Mouse (Mus musculus): ENCODE results near the gene Plscr5. TPM values are rescaled to one million over a fixed set of nuclear protein-coding genes. Genes with fewer than 3 reads are reported as not detected.
"Not testable (repeated sequence)": the region's sequence is repeated elsewhere in the genome, so short reads cannot be mapped to it uniquely, and the experiment has no call there.

Plscr5 gene
- 0.22 TPM in 1 of 2 replicates, not detected in the other for polyA plus RNA-seq (2015; fragmentation: Nextera tagmentation; extraction: Ambion mirVana)

DNA sequence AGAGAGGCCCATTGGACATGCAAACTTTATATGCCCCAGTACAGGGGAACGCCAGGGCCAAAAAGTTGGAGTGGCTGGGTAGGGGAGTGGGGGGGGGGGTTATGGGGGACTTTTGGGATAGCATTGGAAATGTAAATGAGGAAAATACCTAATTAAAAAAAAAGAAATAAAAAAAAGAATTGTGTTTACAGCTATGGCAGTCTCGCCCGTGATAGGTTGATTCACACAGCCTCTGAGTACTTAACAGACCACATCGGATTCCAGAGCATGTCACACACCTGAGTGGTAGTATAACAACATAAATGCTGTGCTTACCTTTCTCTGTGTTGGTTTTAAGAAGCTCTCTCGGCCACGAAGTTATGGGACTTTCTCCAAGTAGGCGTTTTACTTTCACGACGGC, at the start of gene Plscr5:
Gene Plscr5 (plus strand): TSS at position 301 of the 400 bp plus-strand sequence.
- H3K4me2 ChIP-seq (ENCODE audit: low read depth, low read length); H3K4me1 ChIP-seq (ENCODE audit: control insufficient read depth, insufficient read depth, low read length): not testable (repeated sequence)

DNA sequence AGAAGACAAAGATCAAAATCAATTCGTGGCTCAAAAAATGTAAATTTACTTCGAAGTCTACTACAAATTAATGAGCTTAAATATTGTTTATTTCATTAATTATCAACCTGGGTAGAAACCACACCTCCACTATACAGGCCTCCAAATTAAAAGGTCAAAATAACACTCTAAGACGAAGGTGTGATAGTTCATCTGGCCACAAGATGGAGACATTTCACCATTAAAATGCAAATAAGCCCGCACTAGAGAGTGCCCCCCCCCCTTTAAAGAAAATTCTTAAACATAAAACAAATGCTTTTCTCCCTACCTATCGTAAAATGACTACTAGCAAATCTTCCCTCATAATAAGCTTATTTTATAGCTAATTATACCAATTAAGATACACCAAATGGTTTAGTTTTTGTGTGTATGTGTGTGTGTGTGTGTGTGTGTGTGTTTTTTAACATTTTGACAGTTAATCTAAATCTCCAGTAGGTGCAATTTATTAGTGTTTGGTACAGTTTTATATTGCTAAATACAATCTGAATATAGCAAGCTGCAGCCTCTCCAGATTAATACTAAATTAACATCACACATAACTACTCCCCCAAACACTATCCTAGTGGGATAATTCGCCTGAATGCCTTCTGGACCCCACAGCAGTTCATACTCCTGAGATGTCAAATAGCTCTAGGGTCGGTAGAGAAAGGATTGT, 45.0 kb upstream of the Plscr5 start:
- Histone ChIP-seq H3K36me3 (ENCODE audit: control insufficient read depth, insufficient read depth, low read length) (no peaks in the 10 kb centered on the region), H3K27me3 (ENCODE audit: control insufficient read depth, insufficient read depth, low read length) (no peaks in the 10 kb centered on the region), H3K4me2 (ENCODE audit: low read depth, low read length) (no peak overlapping the region), H3K9me3 (replicated peaks; ENCODE audit: control insufficient read depth, low read length) (no peaks in the 10 kb centered on the region), H3K9ac (ENCODE audit: low read length) (no peak overlapping the region), H3K4me1 (ENCODE audit: control insufficient read depth, insufficient read depth, low read length) (no peaks in the 10 kb centered on the region), H3K4me3 (replicated peaks; ENCODE audit: low read length) (no peak overlapping the region), H3K27ac (ENCODE audit: low read length) (no peak overlapping the region)
- ATAC-seq (ENCODE audit: insufficient read depth, low FRiP score): 0 out of 2 replicates have a peak, but pooled peaks have one; percentile 64
- WGBS: 21% methylated on average over 7 of the region's 7 CpGs

More for the DNA sequence above, at the start of gene Plscr5:
- not testable (repeated sequence) for H3K36me3 ChIP-seq (ENCODE audit: control insufficient read depth, insufficient read depth, low read length); H3K27ac ChIP-seq (ENCODE audit: low read length); H3K4me3 ChIP-seq (replicated peaks; ENCODE audit: low read length); ATAC-seq (ENCODE audit: insufficient read depth, low FRiP score); H3K9ac ChIP-seq (ENCODE audit: low read length); H3K27me3 ChIP-seq (ENCODE audit: control insufficient read depth, insufficient read depth, low read length); H3K9me3 ChIP-seq (replicated peaks; ENCODE audit: control insufficient read depth, low read length)
- 54% methylated on average over 9 of the region's 9 CpGs for WGBS

- 78% methylated on average over 4 of the region's 4 CpGs for WGBS
These were observed 30.5 kb upstream of the Plscr5 start for GRCm38 (mm10) chr9:92162213-92162612.

DNA sequence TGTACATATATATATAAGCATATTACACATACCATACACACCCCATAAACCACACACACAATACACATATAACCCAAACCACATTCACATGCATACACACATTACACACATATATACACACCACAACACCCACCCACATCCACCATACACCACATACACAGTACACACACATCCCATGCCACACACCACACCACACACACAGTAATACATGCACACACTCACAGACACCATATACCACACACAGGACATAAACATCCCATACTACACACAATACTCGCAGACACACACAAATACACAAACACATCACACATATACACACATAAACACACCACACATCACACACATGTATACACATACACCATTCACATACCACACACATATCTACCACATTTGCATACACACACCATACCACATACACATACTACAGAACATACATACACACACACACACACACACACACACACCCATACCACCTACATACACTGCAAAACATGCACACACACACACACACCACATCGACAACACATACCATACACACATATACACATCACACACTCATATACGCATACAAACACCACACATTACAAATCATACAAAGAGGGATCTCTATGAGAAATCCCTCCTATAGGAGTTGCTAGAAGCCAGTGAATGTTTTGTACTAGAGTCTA, 19.3 kb upstream of the Plscr5 start:
- WGBS: 87% methylated on average over 3 of the region's 3 CpGs
- no peaks in the 10 kb centered on the region for H3K9me3 ChIP-seq (replicated peaks; ENCODE audit: control insufficient read depth, low read length)
- no peak overlapping the region for H3K27ac ChIP-seq (ENCODE audit: low read length)
- H3K4me1 ChIP-seq (ENCODE audit: control insufficient read depth, insufficient read depth, low read length): no peaks in the 10 kb centered on the region
- no peak for ATAC-seq (ENCODE audit: insufficient read depth, low FRiP score)
- no peaks in the 10 kb centered on the region for H3K36me3 ChIP-seq (ENCODE audit: control insufficient read depth, insufficient read depth, low read length)
- no peaks in the 10 kb centered on the region for H3K27me3 ChIP-seq (ENCODE audit: control insufficient read depth, insufficient read depth, low read length)
- H3K4me2 ChIP-seq (ENCODE audit: low read depth, low read length): no peak overlapping the region
- no peak overlapping the region for H3K4me3 ChIP-seq (replicated peaks; ENCODE audit: low read length)
- no peak overlapping the region for H3K9ac ChIP-seq (ENCODE audit: low read length)

More at GRCm38 (mm10) chr9:92162213-92162612, 30.5 kb upstream of the Plscr5 start:
- Histone ChIP-seq H3K4me1 (ENCODE audit: control insufficient read depth, insufficient read depth, low read length) (no peaks in the 10 kb centered on the region), H3K4me3 (replicated peaks; ENCODE audit: low read length) (no peak overlapping the region), H3K27ac (ENCODE audit: low read length) (no peak overlapping the region), H3K4me2 (ENCODE audit: low read depth, low read length) (no peak overlapping the region), H3K9ac (ENCODE audit: low read length) (no peak overlapping the region), H3K9me3 (replicated peaks; ENCODE audit: control insufficient read depth, low read length) (no peaks in the 10 kb centered on the region), H3K27me3 (ENCODE audit: control insufficient read depth, insufficient read depth, low read length) (no peaks in the 10 kb centered on the region), H3K36me3 (ENCODE audit: control insufficient read depth, insufficient read depth, low read length) (no peaks in the 10 kb centered on the region)
- ATAC-seq (ENCODE audit: insufficient read depth, low FRiP score): no peak

DNA sequence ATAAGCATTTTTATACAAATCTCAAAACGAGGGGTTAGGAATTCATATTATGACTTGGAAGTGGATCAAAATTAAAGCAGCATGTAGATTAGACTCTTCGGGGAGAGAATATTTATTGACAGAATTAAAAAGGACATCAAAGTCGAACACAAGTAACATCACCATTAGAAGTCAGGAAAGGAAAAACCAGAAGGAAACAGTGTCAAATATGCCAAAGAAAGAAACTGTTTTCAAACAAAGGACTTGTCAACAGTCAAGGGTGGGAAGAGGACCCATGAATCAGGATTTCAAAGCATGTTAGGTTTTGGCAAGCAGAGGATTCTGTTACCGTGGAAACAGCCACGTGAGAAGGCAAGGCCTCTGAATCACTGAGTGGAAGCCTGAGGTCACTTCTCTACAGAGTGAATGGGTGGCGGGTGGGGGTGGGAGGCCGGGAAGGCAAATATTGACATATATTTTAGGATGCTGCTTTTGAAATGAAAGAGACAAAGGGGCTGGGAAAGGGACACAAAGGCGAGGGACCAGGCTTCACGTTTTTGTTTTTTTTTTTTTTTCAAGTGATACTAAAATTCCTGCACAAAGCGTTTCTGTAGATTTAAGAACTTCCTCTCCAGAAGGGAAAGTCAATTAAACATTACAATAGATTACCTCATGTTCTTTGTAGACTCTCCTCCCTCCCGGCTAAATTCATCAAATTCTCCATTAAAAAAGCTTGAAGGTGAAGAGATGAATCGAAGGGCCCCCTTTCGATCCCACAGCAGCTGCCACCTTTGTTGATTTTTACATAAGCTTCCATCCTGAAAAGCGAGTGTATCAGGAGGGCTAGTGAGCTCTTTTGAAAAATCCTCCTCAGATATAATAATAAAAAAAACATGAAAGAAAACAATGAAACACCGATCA, 18.3 kb upstream of the Plscr5 start:
- no peak; the same call in 1 of the 2 replicates for ATAC-seq (ENCODE audit: insufficient read depth, low FRiP score)
- 40% methylated on average over 15 of the region's 15 CpGs for WGBS
- no peak overlapping the region for H3K4me3 ChIP-seq (replicated peaks; ENCODE audit: low read length)
- no peaks in the 10 kb centered on the region for H3K4me1 ChIP-seq (ENCODE audit: control insufficient read depth, insufficient read depth, low read length)
- no peaks in the 10 kb centered on the region for H3K36me3 ChIP-seq (ENCODE audit: control insufficient read depth, insufficient read depth, low read length)
- H3K9ac ChIP-seq (ENCODE audit: low read length): no peak overlapping the region
- no peaks in the 10 kb centered on the region for H3K9me3 ChIP-seq (replicated peaks; ENCODE audit: control insufficient read depth, low read length)
- H3K27me3 ChIP-seq (ENCODE audit: control insufficient read depth, insufficient read depth, low read length): no peaks in the 10 kb centered on the region
- H3K27ac ChIP-seq (ENCODE audit: low read length): no peak overlapping the region
- H3K4me2 ChIP-seq (ENCODE audit: low read depth, low read length): no peak overlapping the region

DNA sequence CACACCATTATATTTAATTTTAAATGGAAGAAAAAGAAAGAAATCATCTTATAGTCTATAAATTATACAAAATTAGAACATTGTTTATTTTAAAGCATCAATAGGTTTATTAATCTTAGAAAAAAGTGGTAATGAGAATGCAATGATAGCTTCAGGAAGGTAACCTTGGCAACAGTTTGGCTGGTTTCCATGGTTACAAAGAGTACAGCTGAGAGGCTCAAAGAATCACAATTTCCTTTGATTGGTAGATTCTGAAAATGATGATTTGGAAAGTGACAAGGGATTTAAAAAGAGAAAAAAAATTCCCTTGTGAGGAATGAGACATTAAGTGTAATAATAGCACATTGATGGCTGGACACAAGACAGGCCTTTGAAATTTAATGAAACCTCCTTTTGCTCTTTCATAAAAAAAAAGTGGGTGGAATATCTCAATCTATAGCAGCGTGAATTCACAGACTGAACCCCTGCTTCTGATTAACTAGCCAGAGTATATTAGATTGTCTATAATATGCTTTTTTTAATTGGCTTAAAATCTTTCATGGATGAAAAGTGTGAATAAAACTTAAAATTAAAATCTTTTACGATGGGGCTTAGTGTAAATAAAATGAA, 13.8 kb upstream of the Plscr5 start:
- Histone ChIP-seq H3K4me3 (replicated peaks; ENCODE audit: low read length) (no peak overlapping the region), H3K36me3 (ENCODE audit: control insufficient read depth, insufficient read depth, low read length) (no peaks in the 10 kb centered on the region), H3K9ac (ENCODE audit: low read length) (no peak overlapping the region), H3K27ac (ENCODE audit: low read length) (no peak overlapping the region), H3K4me2 (ENCODE audit: low read depth, low read length) (no peak overlapping the region), H3K4me1 (ENCODE audit: control insufficient read depth, insufficient read depth, low read length) (no peaks in the 10 kb centered on the region), H3K9me3 (replicated peaks; ENCODE audit: control insufficient read depth, low read length) (no peaks in the 10 kb centered on the region), H3K27me3 (ENCODE audit: control insufficient read depth, insufficient read depth, low read length) (no peaks in the 10 kb centered on the region)
- WGBS: 83% methylated on average over 2 of the region's 2 CpGs
- ATAC-seq (ENCODE audit: insufficient read depth, low FRiP score): no peak

DNA sequence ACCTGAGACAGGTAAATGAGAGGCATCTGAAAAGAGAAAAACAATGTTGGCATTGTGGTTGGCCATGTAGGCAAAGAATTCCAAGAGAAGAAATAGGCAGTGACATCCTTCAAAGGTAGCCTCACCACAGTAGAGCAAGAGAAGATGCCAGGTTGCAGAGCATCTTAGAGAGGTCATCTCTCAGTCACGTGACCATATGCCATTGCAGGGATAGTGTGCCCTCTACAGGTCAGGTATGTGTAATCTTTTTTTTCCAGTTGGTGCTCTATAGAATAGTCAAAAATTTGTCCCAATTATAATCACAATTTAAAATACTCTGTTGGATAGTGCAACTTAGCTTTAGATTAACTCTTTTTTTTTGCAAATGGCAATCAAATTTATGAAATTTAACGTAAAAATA, 1.4 kb upstream of the Plscr5 start:
- no peak for ATAC-seq (ENCODE audit: insufficient read depth, low FRiP score)
- whole genome bisulfite sequencing: 77% methylated on average over 2 of the region's 2 CpGs
- H3K27me3 ChIP-seq (ENCODE audit: control insufficient read depth, insufficient read depth, low read length): no peaks in the 10 kb centered on the region
- no peaks in the 10 kb centered on the region for H3K4me1 ChIP-seq (ENCODE audit: control insufficient read depth, insufficient read depth, low read length)
- no peak overlapping the region for H3K9ac ChIP-seq (ENCODE audit: low read length)
- H3K36me3 ChIP-seq (ENCODE audit: control insufficient read depth, insufficient read depth, low read length): no peaks in the 10 kb centered on the region
- H3K9me3 ChIP-seq (replicated peaks; ENCODE audit: control insufficient read depth, low read length): no peaks in the 10 kb centered on the region
- no peak overlapping the region for H3K4me2 ChIP-seq (ENCODE audit: low read depth, low read length)
- H3K27ac ChIP-seq (ENCODE audit: low read length): no peak overlapping the region
- no peak overlapping the region for H3K4me3 ChIP-seq (replicated peaks; ENCODE audit: low read length)

- Histone ChIP-seq H3K36me3 (ENCODE audit: control insufficient read depth, insufficient read depth, low read length) (no peaks in the 10 kb centered on the region), H3K27ac (ENCODE audit: low read length) (no peak overlapping the region), H3K27me3 (ENCODE audit: control insufficient read depth, insufficient read depth, low read length) (no peaks in the 10 kb centered on the region), H3K4me1 (ENCODE audit: control insufficient read depth, insufficient read depth, low read length) (no peaks in the 10 kb centered on the region), H3K4me2 (ENCODE audit: low read depth, low read length) (no peak overlapping the region), H3K9me3 (replicated peaks; ENCODE audit: control insufficient read depth, low read length) (no peaks in the 10 kb centered on the region), H3K4me3 (replicated peaks; ENCODE audit: low read length) (no peak overlapping the region), H3K9ac (ENCODE audit: low read length) (no peak overlapping the region)
- no peak for ATAC-seq (ENCODE audit: insufficient read depth, low FRiP score)
- WGBS: 48% methylated on average over 3 of the region's 3 CpGs
These were observed 5.7 kb downstream of the Plscr5 start for GRCm38 (mm10) chr9:92198408-92198807.

All from stomach, embryonic 16.5 days (tissue).